Mouse (Mus musculus): ENCODE results near the gene Gm10840.
A peak's percentile ranks its signal among the peaks of the same experiment; 100 is the strongest.

Gene Gm10840

GRCm38 (mm10) chr11:106159921-106160840, 469 bp upstream of the Gm10840 start:
- peak; percentile 69 for DNase-seq (ENCODE audit: low spot score)

GRCm38 (mm10) chr11:106162237-106162636, 1.6 kb downstream of the Gm10840 start:
- no peak for DNase-seq (ENCODE audit: low spot score)

GRCm38 (mm10) chr11:106163546-106163945, 2.9 kb downstream of the Gm10840 start:
- DNase-seq (ENCODE audit: low spot score): no peak

- no peak for DNase-seq (ENCODE audit: low spot score)
Measured at GRCm38 (mm10) chr11:106164601-106165180, 4.0 kb downstream of the Gm10840 start.

GRCm38 (mm10) chr11:106167435-106167834, 6.8 kb downstream of the Gm10840 start:
- DNase-seq (ENCODE audit: low spot score): no peak

- DNase-seq (ENCODE audit: low spot score): no peak
Measured at GRCm38 (mm10) chr11:106170807-106171206, 10.2 kb downstream of the Gm10840 start.

GRCm38 (mm10) chr11:106173228-106173627, 12.6 kb downstream of the Gm10840 start:
- DNase-seq (ENCODE audit: low spot score): no peak

GRCm38 (mm10) chr11:106174372-106174771, 13.7 kb downstream of the Gm10840 start:
- no peak for DNase-seq (ENCODE audit: low spot score)

- DNase-seq (ENCODE audit: low spot score): no peak
Measured at GRCm38 (mm10) chr11:106175081-106175480, 14.4 kb downstream of the Gm10840 start.

GRCm38 (mm10) chr11:106176372-106176771, 15.7 kb downstream of the Gm10840 start:
- no peak for DNase-seq (ENCODE audit: low spot score)

GRCm38 (mm10) chr11:106178036-106178782, 17.6 kb downstream of the Gm10840 start:
- DNase-seq (ENCODE audit: low spot score): no peak

GRCm38 (mm10) chr11:106179711-106180448, 19.2 kb downstream of the Gm10840 start:
- DNase-seq (ENCODE audit: low spot score): no peak

- no peak for DNase-seq (ENCODE audit: low spot score)
Measured at GRCm38 (mm10) chr11:106180449-106180801, 19.8 kb downstream of the Gm10840 start.

GRCm38 (mm10) chr11:106187326-106187725, 26.7 kb downstream of the Gm10840 start:
- no peak for DNase-seq (ENCODE audit: low spot score)

GRCm38 (mm10) chr11:106191716-106192115, 31.1 kb downstream of the Gm10840 start:
- DNase-seq (ENCODE audit: low spot score): no peak

GRCm38 (mm10) chr11:106192241-106192640, 31.6 kb downstream of the Gm10840 start:
- no peak for DNase-seq (ENCODE audit: low spot score)

GRCm38 (mm10) chr11:106192657-106193370, 32.2 kb downstream of the Gm10840 start:
- DNase-seq (ENCODE audit: low spot score): peak; percentile 24

- peak; percentile 98 for DNase-seq (ENCODE audit: low spot score)
Measured at GRCm38 (mm10) chr11:106193371-106194154, 32.9 kb downstream of the Gm10840 start.

GRCm38 (mm10) chr11:106194155-106194541, 33.5 kb downstream of the Gm10840 start:
- DNase-seq (ENCODE audit: low spot score): no peak

- no peak for DNase-seq (ENCODE audit: low spot score)
Measured at GRCm38 (mm10) chr11:106194891-106195290, 34.2 kb downstream of the Gm10840 start.

- no peak for DNase-seq (ENCODE audit: low spot score)
Measured at GRCm38 (mm10) chr11:106195341-106195740, 34.7 kb downstream of the Gm10840 start.

Measured in urinary bladder, postnatal 14 days (tissue).